Mouse (Mus musculus): ENCODE measurements at regions not wholly inside any gene's neighbourhood (a gene's known extent, or its start where the extent isn't known, plus 50 kb on each side); places are given as distances from the start of the nearest gene placed in this dataset.

- TF ChIP-seq POLR2A (IDR thresholded peaks at IDR 0.05; ENCODE audit: control insufficient read depth, extremely low read depth, insufficient read depth, low read length, poor library complexity) (no peak), CTCF (IDR thresholded peaks at IDR 0.05; ENCODE audit: borderline replicate concordance, control insufficient read depth, extremely low read depth, insufficient read depth, low read length, poor library complexity) (no peak)
Measured at GRCm38 (mm10) chr3:78866083-78866726, 420.1 kb downstream of the Rapgef2 start.
